Mouse (Mus musculus) bone marrow macrophage, adult 2 months (primary cell): Measurements from ENCODE around the gene Cish. TPM values are rescaled to one million over a fixed set of nuclear protein-coding genes. Genes with fewer than 3 reads are reported as not detected.
A peak's percentile ranks its signal among the peaks of the same experiment; 100 is the strongest.

Source experiments
- H3K27ac ChIP-seq: 2 replicates; pipeline ENCODE4 v1.5.1; 2012; ENCODE audit warnings: low read depth, low read length; ENCODE audit not compliant: insufficient read depth
- H3K4me1 ChIP-seq: 2 replicates; pipeline ENCODE4 v1.6.1; 2012; ENCODE audit warnings: low read length; ENCODE audit not compliant: control insufficient read depth, insufficient read depth
- H3K4me3 ChIP-seq: 2 replicates; pipeline ENCODE4 v1.5.1; 2012; ENCODE audit warnings: mild to moderate bottlenecking, low read length, moderate library complexity; ENCODE audit not compliant: insufficient read depth
- CTCF ChIP-seq: IDR thresholded peaks from 2 replicates; pipeline ENCODE4 v1.5.1; 2012; ENCODE audit warnings: low read depth, mild to moderate bottlenecking, low read length, moderate library complexity
- POLR2A ChIP-seq: IDR thresholded peaks from 2 replicates; pipeline ENCODE4 v1.6.1; 2012; ENCODE audit warnings: mild to moderate bottlenecking, low read depth, low read length, borderline replicate concordance
- polyA plus RNA-seq: library from polyadenylated mRNA; stranded (reverse); fragments of >200 nt; gene quantifications from 2 replicates; pipeline ENCODE4 v1.2.4, GENCODE M21; 2012; ENCODE audit not compliant: missing spikeins, insufficient read depth, insufficient read length

Gene Cish
- 0.80 and 0.83 TPM in 2 replicates for polyA plus RNA-seq

- Histone ChIP-seq H3K4me1 (peaks cover 10% of the 10 kb centered on the region), H3K27ac (no peak within 1 kb of the TSS), H3K4me3 (peak within 1 kb of the TSS; percentile 65)
- TF ChIP-seq POLR2A = no peak
- no peak for TF ChIP-seq CTCF
These were observed at the start of gene Cish for GRCm38 (mm10) chr9:107296016-107296040. TSS of gene Cish (plus strand) at chr9:107296026.

GRCm38 (mm10) chr9:107246170-107246569 lies 49.7 kb upstream of the Cish start:
- Histone ChIP-seq H3K4me3 (no peak overlapping the region), H3K27ac (no peak overlapping the region), H3K4me1 (peaks cover 4% of the 10 kb centered on the region)
- TF ChIP-seq POLR2A = no peak
- TF ChIP-seq CTCF = peak; percentile 48; the same call in 1 of the 2 replicates

GRCm38 (mm10) chr9:107249154-107249553 lies 46.7 kb upstream of the Cish start:
- no peaks in the 10 kb centered on the region for H3K4me1 ChIP-seq
- no peak for TF ChIP-seq POLR2A
- no peak for TF ChIP-seq CTCF
- H3K4me3 ChIP-seq = no peak overlapping the region
- no peak overlapping the region for H3K27ac ChIP-seq

- H3K4me3 ChIP-seq = no peak overlapping the region
- H3K4me1 ChIP-seq = no peaks in the 10 kb centered on the region
- no peak overlapping the region for H3K27ac ChIP-seq
- TF ChIP-seq POLR2A (no peak), CTCF (no peak)
These were observed 45.1 kb upstream of the Cish start for GRCm38 (mm10) chr9:107250416-107251337.

GRCm38 (mm10) chr9:107252164-107252563 lies 43.7 kb upstream of the Cish start:
- Histone ChIP-seq H3K27ac (no peak overlapping the region), H3K4me1 (no peaks in the 10 kb centered on the region), H3K4me3 (no peak overlapping the region)
- no peak for TF ChIP-seq POLR2A
- TF ChIP-seq CTCF = no peak

- H3K4me1 ChIP-seq = peaks cover 12% of the 10 kb centered on the region
- no peak overlapping the region for H3K27ac ChIP-seq
- TF ChIP-seq CTCF = no peak
- no peak for TF ChIP-seq POLR2A
- H3K4me3 ChIP-seq = no peak overlapping the region
These were observed 41.4 kb upstream of the Cish start for GRCm38 (mm10) chr9:107254476-107254875.

GRCm38 (mm10) chr9:107254925-107255324 lies 40.9 kb upstream of the Cish start:
- Histone ChIP-seq H3K27ac (no peak overlapping the region), H3K4me3 (no peak overlapping the region), H3K4me1 (peaks cover 14% of the 10 kb centered on the region)
- TF ChIP-seq CTCF (no peak), POLR2A (no peak)

GRCm38 (mm10) chr9:107255596-107255995 lies 40.2 kb upstream of the Cish start:
- no peak overlapping the region for H3K27ac ChIP-seq
- no peak for TF ChIP-seq CTCF
- TF ChIP-seq POLR2A = no peak

GRCm38 (mm10) chr9:107259571-107259970 lies 36.3 kb upstream of the Cish start:
- TF ChIP-seq CTCF = no peak
- TF ChIP-seq POLR2A = no peak
- no peak overlapping the region for H3K4me3 ChIP-seq
- H3K27ac ChIP-seq = peak overlapping the region; percentile 75
- peaks cover 58% of the 10 kb centered on the region for H3K4me1 ChIP-seq

More at GRCm38 (mm10) chr9:107255596-107255995, 40.2 kb upstream of the Cish start:
- no peak overlapping the region for H3K4me3 ChIP-seq
- peaks cover 21% of the 10 kb centered on the region for H3K4me1 ChIP-seq

GRCm38 (mm10) chr9:107260429-107260828 lies 35.4 kb upstream of the Cish start:
- Histone ChIP-seq H3K4me3 (no peak overlapping the region), H3K27ac (peak overlapping the region; percentile 75), H3K4me1 (peaks cover 66% of the 10 kb centered on the region)
- no peak for TF ChIP-seq POLR2A
- TF ChIP-seq CTCF = no peak

- Histone ChIP-seq H3K4me1 (peaks cover 70% of the 10 kb centered on the region), H3K4me3 (no peak overlapping the region), H3K27ac (peak overlapping the region; percentile 85)
- TF ChIP-seq POLR2A (no peak), CTCF (no peak)
These were observed 35.0 kb upstream of the Cish start for GRCm38 (mm10) chr9:107260836-107261235.

- TF ChIP-seq POLR2A (no peak), CTCF (no peak)
- Histone ChIP-seq H3K27ac (0 out of 2 replicates have a peak overlapping the region, but pooled peaks have one; percentile 85), H3K4me3 (no peak overlapping the region), H3K4me1 (peaks cover 78% of the 10 kb centered on the region)
These were observed 34.0 kb upstream of the Cish start for GRCm38 (mm10) chr9:107261792-107262191.
